Mouse (Mus musculus) activated CD4-positive, CD25-positive, alpha-beta regulatory T cell, adult 4 months (primary cell): ENCODE measurements around the gene Gm49384. TPM values are rescaled to one million over a fixed set of nuclear protein-coding genes. Genes with fewer than 3 reads are reported as not detected.

ENCODE experiments used
- ATAC-seq: one replicate; pipeline ENCODE4 v1.8.0; 2017
- polyA plus RNA-seq, 2 experiments: library from polyadenylated mRNA; unstranded; fragments of 100-300 nt; shearing (Covaris generic); gene quantifications; one replicate each; pipeline ENCODE4 v1.2.1; 2017

Gm49384 gene
- polyA plus RNA-seq = 1 to 10 TPM; 8.2 to 9.1 TPM

DNA sequence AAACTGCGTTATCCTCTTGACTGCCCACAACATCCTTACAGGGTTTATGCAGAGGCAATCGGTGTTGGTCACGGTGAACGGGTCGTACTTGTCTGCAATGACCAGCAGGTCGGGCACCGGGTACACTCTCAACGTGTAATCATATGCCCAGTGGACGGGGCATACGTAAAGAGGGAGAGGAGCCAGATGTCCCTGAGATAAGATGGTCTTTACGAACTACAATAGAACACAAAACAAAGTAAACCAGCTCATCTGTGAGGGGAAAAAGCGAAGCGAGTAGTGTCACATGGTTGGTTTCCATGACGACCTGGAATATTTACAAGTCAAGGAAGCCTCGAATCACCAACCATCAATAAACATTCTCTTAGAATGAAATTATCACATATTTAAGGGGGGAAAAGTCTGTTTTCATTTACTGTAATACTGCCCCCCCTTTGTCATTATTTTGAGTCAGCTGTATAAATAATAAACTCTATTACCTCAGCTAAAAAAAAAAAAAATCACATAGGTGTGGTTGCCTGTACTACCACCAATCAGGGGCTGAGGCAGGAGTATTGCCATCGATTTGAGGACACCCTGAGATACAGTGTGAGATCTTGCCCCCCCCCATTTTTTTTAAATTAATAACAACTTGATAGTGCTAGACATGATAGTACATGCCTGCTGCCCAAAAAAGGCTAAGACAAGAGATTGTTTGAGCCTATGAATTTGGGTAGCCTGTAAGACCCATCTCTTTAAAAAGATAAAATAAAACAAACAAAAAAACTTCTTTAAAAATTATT is at the start of gene Gm49384:
Gm49384 (minus strand) TSS at position 216 of the 782 bp plus-strand sequence.
- peak; percentile 23 for ATAC-seq

DNA sequence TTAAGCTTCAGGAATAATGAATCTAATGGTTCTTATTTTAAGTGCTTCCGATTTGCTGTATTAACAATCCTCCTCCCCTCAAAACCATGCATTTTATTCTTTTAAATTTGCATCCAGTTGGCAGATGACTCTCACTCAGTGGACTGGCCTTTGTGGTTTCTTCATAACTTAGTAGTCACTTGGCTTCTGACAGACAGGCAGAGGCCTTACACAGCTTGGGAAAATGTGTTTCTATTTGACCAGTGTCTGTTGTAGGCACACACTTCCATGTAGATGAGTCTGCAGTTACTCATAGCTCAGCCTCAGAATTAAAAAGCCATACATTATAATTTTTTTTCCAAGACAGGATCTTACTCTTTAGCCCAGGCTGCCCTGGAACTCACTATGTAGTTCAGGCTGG is 49.7 kb upstream of the Gm49384 start:
- no peak for ATAC-seq

DNA sequence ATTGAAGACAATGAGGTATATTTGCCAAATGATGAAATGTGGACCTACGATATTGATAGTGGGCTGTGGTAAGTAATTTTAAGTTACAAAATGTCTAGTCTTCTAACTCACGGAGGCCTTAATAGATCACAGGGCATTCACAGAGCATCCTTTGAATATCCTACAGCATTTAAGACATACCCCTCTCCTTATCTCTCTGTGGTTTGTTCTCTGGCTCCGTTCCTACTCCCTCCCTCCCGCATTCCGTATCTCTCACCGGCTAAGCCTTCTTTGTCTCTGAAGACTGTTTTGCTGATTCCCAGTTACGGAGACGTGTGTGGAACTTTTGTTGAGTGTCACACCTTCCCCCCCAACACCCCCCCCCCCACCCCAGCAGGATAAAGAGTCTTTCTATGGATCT is 46.7 kb upstream of the Gm49384 start:
- no peak for ATAC-seq

DNA sequence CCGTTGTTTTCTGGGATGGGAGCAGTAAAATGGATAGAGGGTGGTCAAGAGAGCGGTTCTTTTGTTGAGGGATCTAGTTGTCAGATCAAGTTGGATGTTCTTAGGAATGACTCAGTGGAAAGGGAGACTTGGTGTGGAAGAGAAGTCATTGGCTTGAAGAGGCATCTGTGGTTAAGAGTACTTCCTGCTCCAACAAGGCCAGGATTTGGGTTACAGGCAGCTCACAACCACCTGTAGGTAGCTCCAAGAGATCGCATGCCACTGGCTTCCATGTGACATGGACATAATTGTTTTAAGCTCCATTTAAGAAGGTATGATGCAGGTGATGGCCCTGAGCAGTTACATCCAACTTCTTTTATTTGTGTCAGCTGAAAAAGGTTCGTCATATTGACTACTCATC is 45.7 kb upstream of the Gm49384 start:
- ATAC-seq = no peak

DNA sequence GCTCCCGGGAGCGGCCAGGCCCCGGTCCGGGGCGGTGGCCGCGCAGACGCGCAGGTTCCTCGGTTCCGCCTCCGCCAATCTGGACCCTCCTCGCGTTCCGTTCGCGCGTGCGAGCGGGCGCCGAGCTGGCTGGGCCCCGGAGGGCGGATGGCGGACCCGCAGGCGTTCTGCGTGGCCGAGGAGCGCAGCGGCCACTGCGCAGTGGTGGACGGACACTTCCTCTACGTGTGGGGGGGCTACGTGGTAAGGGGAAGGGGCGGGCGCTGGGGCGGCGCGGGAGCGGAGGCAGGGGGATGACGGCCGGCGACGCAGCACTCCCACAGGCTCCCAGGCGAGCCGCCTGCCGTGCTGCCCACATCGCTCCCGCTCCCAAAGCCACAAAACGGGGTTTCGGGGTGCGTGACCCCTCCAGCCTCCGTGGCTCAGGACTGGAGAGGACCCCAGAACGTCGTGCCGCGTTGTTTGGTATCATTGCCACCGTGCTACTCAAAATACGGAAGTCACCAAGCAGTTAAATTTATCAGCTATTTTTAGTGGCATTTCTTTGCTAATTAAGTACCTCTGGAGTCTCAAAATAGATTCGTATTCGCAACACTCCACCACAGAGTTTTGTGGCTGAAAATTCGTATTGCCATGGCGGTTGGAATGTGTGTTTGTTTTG is 37.8 kb upstream of the Gm49384 start:
- ATAC-seq = peak; percentile 72

DNA sequence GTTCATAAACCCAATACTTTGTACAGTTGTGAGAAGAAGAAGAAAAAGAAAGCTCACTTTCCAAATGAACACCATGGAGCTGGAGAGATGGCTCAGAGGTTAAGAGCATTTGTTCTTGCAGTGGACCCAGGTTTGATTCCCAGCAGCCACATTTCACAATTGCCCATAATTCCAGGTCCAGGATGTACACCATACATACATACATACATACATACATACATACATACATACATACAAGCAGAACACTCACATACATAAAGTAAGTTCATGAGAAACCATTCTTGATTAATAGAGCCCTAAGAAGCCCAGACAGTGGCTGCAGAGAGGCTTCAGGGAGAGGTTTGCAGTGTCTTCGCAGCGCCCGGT is 37.3 kb upstream of the Gm49384 start:
- peak; percentile 6 for ATAC-seq

DNA sequence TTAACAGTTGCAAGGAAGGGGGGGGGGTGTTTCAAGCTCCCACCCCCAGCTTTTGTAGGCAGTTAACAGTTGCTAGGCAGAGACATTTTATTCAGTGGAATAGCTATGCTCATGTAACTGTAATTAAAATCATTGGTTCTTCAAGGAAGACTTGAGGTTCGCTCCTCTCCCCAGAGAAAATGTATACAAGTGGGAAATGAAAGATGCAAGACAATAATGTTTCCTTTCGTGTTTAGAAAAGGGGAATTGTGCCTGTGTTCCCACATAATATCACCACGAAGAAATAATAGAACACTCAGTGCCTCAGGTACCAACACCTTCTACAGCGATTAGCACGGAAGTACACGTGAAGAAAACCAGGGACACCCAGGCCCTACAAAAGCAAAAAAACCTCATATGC is 36.8 kb upstream of the Gm49384 start, which contains the start of gene Klhdc1:
Klhdc1 (plus strand) TSS at position 301 of the 400 bp plus-strand sequence.
- no peak for ATAC-seq

DNA sequence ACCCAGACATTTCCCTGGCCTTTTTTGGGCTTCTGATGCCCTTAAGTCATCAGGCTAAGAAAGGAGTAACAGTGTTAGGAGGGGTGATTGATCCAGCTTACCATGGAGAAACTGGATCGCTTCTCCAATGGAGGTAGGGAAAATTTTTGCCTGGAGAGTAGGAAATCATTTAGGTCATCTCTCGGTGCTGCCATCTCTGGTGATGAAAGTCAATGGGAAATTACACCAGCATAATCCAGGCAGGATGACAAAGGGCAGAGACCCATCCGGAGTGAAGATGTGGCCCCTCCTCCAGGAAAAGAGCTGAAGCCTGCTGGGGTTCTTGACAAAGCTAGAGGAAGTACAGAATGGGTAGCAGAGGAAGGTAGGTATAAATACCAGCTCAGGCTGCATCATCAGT is 34.2 kb upstream of the Gm49384 start:
- no peak for ATAC-seq

DNA sequence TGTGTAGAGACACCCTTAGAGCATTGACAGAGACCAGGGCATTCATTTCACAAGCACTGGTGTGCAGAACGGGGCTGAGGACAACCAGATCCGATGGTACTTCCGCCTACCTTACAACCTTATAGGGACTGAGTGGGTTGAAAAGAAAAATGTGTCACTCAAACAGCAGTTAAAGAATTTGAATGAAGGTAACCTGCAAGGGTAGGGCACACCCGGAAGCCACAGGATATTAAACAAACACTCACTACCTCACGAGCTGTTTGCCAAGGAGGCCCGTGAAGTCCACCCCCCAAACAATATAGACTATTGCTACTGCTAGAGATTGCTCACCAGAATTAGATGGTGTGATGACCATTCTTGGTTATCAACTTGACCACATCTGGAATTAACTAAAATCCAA is 31.7 kb upstream of the Gm49384 start:
- ATAC-seq = no peak

DNA sequence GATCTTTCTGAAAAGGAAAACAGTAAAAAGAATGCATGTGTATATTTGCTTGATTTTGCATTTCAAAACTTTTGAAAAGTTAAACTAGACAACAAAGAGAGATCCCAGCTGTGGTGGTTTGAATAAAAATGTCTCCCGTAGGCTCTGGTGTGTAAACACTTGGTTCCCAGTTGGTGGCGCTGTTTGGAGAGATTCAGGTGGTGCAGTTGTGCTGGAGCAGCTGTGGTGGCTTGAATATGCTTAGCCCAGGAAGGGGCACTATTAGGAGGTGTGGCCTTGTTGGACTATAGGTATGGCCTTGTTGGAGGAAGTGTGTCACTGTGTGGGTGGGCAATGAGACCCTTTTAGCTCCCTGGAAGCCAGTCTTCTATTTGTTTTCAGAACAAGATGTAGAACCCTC is 25.2 kb upstream of the Gm49384 start:
- no peak for ATAC-seq

DNA sequence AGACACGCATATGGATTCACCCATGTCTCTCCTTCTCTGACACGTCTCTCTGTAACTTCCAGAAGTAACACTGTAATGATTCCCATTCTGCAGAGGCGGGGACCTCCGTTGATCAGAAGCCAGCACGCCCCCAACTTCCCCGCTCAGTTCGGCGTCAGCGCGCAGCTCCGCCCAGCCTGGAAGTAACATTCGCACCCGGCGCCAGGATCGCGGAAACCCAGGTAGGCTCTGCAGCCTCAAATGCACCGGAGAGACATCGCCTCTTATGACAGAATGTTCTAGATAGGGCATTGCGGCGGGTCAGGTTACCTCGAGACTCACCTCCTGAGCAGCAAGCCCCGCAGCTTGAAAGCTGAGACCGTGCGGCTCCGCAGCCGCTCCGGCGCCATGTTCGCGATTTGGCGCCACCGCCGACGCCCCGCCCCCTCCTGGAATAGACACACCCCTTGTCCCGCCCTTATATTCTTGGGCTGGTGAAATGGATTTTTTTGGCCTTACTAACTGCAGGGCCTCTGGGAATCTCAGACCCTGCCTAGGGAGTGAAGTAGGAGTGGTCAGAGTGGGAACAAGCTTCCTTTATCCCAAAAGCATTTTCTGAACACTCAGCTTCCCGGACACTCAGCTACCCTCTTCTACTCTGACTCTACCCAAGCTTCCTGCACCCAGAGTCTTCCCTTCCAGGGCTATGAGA is 23.9 kb upstream of the Gm49384 start, which contains the start of gene Pole2:
Pole2 (minus strand) TSS at position 420 of the 691 bp plus-strand sequence.
- peak; percentile 88 for ATAC-seq

DNA sequence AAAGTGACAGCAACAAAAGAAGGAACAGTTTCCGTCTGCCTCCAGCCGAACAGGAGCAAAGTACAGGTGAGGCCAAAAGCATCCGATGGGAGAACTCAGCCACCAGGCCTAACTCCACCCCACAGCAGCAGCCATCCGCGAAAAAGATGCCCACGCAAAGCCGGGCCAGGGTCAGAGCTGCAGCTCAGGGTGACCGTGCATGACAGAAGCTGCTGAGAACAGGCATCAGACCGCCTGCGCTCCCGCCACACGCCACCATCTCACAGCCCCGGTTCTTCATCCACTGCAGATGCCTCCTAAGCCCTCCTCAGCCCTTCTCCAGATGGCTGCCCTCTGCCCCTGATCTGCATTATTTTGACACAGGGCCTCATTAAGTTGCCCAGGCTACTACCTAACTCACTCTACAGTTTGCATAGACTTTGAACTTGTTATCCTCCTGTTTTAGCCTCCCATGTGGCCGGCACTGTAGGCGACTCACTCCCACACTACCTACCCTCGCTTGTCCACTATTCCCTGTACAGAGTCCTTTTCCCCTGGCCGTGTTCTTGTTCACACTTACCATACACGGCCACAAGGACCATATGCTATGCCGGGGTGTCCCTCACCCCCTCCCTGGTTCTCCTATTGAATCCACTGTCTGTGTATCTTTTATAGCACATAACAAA is 16.7 kb upstream of the Gm49384 start:
- ATAC-seq = no peak

DNA sequence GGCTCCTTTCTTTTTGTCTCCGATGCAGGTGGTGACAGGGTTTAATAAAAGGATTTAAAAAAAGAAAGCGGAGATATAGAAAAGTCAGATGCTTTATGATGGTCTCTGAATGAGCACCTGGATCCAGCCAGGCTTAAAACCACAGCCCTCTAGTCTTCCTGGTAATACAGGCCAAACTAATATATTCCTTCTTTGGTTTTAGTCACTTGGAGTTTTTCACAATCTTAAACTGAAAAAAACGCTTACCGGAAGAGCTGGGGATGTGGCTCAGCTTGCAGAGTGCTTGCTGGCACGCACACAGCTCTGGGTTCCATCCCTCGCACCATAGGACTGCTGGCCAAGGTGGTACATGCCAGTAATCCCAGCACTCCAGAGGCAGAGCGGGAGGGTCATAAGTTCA is 12.5 kb upstream of the Gm49384 start:
- ATAC-seq = no peak

DNA sequence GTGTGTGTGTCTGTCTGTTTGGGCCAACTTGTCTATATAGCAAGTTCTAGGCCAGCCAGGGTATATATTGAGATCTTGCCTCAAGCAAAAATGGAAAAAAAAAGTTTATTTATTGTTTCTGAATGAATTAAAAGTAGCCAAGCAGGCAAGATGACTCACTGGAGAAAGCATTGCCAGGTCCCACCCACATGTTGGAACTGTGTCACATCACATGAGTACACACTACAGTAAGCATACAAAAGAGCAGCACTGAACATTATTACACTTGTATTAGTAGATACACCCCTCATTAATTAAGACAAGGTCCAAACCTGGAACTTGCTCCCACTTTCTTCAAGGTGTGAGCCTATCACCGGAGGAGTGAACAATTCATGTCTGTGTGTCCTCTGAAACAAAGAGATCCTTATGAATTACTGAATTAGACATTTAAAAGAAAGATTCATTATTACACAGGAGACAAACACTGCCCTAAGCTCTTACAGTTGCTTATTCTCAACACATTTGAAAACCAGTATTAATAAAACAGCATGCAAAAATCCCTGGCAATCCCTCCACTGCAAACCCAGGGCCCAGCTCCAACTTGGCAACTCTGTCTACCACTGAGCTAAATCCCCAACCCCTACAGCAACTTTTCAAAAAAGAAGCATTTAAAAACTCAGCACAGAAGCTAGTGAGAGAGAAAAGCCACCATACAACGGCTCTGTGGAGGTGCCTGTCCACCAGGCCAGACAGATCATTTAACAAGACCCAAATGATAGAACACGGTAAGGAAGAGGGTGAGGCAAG is 11.1 kb upstream of the Gm49384 start:
- ATAC-seq = no peak

DNA sequence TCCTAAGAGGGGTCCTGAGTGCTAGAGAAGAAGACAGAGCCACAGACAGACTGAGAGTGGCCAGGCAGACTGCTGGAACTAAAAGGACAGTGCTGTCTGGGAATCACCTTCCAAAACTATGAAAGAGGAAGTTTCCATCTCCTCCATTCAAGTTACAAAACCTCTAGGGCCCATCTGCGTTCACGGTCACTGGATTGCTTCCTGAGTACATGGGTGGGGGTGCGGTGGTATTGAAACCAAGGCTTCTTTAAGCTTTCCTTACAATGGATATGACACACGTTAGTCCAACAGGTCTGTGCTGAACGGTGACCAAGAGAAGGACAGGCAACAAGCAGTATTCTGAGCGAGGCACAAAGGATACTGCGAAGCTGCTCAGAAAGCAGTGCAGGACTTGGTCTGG is 10.3 kb upstream of the Gm49384 start:
- no peak for ATAC-seq

DNA sequence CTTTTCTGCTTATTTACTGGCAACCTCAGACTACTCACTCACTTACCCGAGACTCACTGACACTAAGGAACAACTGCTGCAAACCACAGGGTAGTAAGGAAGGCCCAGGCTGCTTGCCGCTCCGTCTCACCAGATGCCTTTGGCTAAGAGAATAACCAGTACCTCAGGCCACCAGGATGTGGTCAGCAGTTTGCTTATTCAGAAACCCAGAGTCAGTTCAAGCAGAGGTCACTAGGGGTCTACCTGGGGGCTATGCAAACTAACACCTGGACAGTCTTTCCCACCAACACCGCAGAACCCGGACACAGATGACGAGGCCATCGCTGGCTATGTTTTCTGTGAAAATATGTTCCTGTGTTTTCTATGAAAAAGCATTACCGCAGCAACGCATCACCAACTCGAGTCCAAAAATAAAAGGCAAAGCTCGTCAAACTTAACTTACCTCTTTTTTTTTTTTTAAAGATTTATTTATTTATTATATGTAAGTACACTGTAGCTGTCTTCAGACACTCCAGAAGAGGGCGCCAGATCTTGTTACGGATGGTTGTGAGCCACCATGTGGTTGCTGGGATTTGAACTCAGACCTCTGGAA is 9.2 kb upstream of the Gm49384 start:
- no peak for ATAC-seq

DNA sequence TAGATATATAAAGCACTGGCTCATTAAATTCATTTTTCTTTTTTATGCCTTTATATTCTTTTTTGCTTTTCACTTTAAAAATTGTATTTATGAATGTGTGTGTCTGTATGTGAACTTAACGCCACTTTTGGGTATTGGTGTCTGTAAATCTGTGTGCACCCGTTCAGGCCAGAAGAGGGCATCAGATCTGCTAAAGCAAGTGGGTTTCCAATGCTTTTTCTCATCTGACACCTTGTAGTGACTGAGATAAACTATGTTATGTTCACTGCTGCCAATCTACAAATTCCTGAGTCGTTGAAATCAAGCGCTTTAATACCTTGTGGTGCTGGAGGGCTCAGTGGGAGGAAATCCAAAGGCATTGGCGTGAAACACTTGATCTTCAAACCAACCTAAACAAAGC is 7.0 kb upstream of the Gm49384 start:
- no peak for ATAC-seq

DNA sequence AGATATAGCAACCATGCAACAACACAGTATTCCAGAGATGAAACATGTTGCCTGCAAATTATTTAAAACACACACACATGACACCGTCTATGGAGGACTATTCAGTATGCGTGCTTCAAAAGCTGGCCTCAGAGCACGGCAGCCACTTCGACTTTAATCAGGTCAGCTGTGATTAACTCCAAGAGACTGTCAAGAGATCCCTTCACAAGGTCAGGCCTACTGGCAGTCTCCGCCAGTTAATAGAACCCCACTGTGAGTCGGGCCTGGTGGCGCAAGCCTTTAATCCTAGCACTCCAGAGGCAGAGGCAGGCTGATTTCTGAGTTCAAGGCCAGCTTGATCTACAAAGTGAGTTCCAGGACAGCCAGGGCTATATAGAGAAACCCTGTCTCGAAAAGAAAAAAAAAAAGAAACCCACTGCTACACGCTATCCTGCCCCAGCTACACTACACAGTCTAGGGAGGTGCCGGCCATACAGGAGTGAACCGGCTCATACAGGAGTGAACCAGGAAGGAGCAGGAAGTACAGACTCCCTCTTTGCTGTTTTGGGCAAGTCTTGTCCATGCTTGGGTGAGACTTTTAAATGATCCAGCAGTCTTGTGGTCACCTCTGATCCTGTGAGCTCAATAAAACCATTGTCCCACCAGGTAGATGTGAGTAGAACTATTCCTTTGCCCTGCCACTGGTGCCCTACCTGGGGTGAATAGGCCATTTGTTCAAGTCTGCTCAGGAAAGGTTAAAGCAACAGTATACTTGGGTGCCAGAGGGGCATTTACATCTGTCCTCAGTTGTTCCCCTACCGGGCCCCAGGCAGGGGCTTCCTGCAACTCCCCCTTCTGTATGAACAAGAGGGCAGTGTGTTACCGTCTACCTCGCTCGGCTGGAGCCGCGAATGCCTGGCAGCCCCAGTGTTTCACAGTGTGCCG is 6.3 kb upstream of the Gm49384 start:
- ATAC-seq = no peak

DNA sequence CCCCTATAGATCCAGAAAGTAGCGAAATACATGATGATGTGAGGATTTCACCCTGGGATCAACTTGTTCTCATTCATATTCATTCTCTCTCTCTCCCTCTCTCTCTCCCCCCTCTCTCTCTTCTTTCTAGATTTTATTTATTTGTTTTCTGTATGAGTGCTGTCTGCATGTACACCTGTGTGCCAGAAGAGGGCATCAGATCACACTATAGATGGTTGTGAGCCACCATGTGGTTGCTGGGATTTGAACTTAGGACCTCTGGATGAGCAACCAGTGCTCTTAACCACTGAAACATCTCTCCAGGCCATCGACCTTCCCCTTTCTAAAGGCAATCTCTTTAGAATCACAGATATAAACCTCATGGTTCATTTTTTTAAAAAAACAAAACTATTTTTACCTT is 4.5 kb upstream of the Gm49384 start:
- ATAC-seq = no peak

DNA sequence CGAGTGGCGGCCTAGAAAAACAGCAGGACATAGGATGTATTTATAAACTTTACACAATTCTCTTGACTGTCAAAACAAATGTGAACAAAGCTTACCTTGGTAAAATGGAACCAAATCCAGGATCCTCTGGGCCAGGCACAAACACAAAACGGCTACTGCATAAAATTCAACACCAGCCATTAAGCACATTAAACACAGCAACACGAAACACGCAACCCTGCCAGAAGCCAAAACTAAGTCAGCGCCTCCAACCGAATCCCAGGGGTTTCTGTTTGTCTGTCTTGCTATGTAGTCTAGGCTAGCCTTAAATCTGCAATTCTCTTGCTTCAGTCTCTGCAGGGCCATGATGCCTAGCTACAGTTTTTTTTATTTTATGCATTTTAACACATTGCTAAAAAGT is 3.9 kb upstream of the Gm49384 start:
- ATAC-seq = no peak

DNA sequence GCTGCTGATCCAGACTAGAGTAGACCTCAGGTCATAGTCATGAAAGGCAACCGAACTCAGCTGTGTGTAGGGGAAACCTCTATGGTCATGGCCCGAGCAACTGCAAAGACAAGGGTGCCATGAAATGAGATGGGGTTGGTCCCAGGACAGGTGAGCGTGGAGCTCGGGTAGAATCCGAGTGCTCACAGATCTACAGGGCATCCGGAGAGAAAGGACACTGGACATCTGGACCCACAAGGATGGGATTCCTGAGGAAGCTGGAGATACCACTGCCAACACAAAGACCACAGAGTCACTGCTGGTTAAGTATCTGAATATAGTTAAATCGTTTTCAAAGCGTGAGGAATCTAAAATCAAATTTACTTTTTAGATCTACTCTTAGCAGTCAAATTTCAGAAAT is 3.3 kb upstream of the Gm49384 start:
- no peak for ATAC-seq
